Mouse (Mus musculus): ENCODE measurements around the gene Eml1.
A peak's percentile ranks its signal among the peaks of the same experiment; 100 is the strongest.

- TF ChIP-seq CTCF (IDR thresholded peaks at IDR 0.05; ENCODE audit: low read depth) (peak; percentile 57), EP300 (IDR thresholded peaks at IDR 0.05; ENCODE audit: low read depth) (no peak)
Measured at GRCm38 (mm10) chr12:108511009-108511408, 140.3 kb downstream of the Eml1 start.

Data from heart, postnatal 0 days (tissue).